Mouse (Mus musculus) midbrain, embryonic 14.5 days (tissue): ENCODE results near the gene Csrp3. TPM values are rescaled to one million over a fixed set of nuclear protein-coding genes. Genes with fewer than 3 reads are reported as not detected.

Source experiments
- ATAC-seq: fragments of 200-750 bp; cut with Nextera tagmentation; 2 replicates; pipeline ENCODE4 v1.8.0; 2017; ENCODE audit warnings: moderate number of reproducible peaks, moderate library complexity; ENCODE audit not compliant: low FRiP score, low TSS enrichment
- DNase-seq: peaks from one replicate; pipeline ENCODE4 v3.0.0-alpha.2; 2015
- H3K27ac ChIP-seq: fragments of 300-500 bp; sonication (generic); replicated peaks from 2 replicates; pipeline ENCODE4 v1.5.1; 2014; ENCODE audit warnings: mild to moderate bottlenecking, low read depth, low read length, moderate library complexity
- H3K27me3 ChIP-seq: fragments of 300-500 bp; sonication (generic); 2 replicates; pipeline ENCODE4 v1.6.1; 2014; ENCODE audit warnings: low read length, control low read depth, mixed read lengths; ENCODE audit not compliant: control insufficient read depth, insufficient read depth
- H3K36me3 ChIP-seq: fragments of 300-500 bp; sonication (generic); 2 replicates; pipeline ENCODE4 v1.6.1; 2014; ENCODE audit warnings: low read length, control low read depth; ENCODE audit not compliant: control insufficient read depth, insufficient read depth
- H3K4me1 ChIP-seq: fragments of 300-500 bp; sonication (generic); 2 replicates; pipeline ENCODE4 v1.6.1; 2014; ENCODE audit warnings: mild to moderate bottlenecking, antibody characterized with exemption, low read length, control low read depth; ENCODE audit not compliant: control insufficient read depth, insufficient read depth
- H3K4me2 ChIP-seq: fragments of 300-500 bp; sonication (generic); 2 replicates; pipeline ENCODE4 v1.6.1; 2014; ENCODE audit warnings: mild to moderate bottlenecking, low read length, moderate library complexity
- H3K4me3 ChIP-seq: fragments of 300-500 bp; sonication (generic); replicated peaks from 2 replicates; pipeline ENCODE4 v1.5.1; 2014; ENCODE audit warnings: low read depth, low read length
- H3K9ac ChIP-seq: fragments of 300-500 bp; sonication (generic); replicated peaks from 2 replicates; pipeline ENCODE4 v1.6.1; 2014; ENCODE audit warnings: mild to moderate bottlenecking, low read length, moderate library complexity
- H3K9me3 ChIP-seq: fragments of 300-500 bp; sonication (generic); 2 replicates; pipeline ENCODE4 v1.6.1; 2016; ENCODE audit warnings: low read length, control low read depth, mixed read lengths; ENCODE audit not compliant: control insufficient read depth
- WGBS: fragments of 180-500 bp; shearing (Covaris S2); extraction: QIAGEN DNeasy Blood & Tissue Kit; methylation state at CpG from one replicate; pipeline ENCODE4 v1.1.7; 2014; 5-methylcytosine and 5-hydroxymethylcytosine counted together
- polyA plus RNA-seq: library from polyadenylated mRNA; unstranded; fragments of >200 nt; fragmentation: Nextera tagmentation; extraction: Ambion mirVana; gene quantifications from 2 replicates; pipeline ENCODE4 v1.2.1, GENCODE M21; 2014

Gene Csrp3
- polyA plus RNA-seq = 0.43 and 0.50 TPM in 2 replicates

GRCm38 (mm10) chr7:48847820-48848650, at the start of gene Csrp3:
Csrp3 (minus strand) TSS chr7:48848033.
- no peak within 1 kb of the TSS for H3K4me3 ChIP-seq
- ATAC-seq (no peak; the same call in 1 of the 2 replicates), DNase-seq (peak; percentile 23)
- WGBS = 31% methylated on average over 11 of the region's 11 CpGs
- H3K9me3 ChIP-seq = no peaks in the 10 kb centered on the region
- H3K4me1 ChIP-seq = no peaks in the 10 kb centered on the region
- H3K4me2 ChIP-seq = no peak within 1 kb of the TSS
- H3K36me3 ChIP-seq = no peaks in the 10 kb centered on the region
- no peak within 1 kb of the TSS for H3K9ac ChIP-seq
- H3K27ac ChIP-seq = no peak within 1 kb of the TSS
- H3K27me3 ChIP-seq = peaks cover 3% of the 10 kb centered on the region; the same call in 1 of the 2 replicates

- WGBS = 86% methylated on average over 4 of the region's 4 CpGs
- Histone ChIP-seq H3K27ac (no peak overlapping the region), H3K9me3 (no peaks in the 10 kb centered on the region), H3K27me3 (peaks cover 3% of the 10 kb centered on the region; the same call in 1 of the 2 replicates), H3K4me3 (no peak overlapping the region), H3K9ac (no peak overlapping the region), H3K4me1 (peaks cover 11% of the 10 kb centered on the region), H3K4me2 (no peak overlapping the region), H3K36me3 (no peaks in the 10 kb centered on the region)
- ATAC-seq = no peak
- no peak for DNase-seq
Measured at GRCm38 (mm10) chr7:48896051-48896450, 48.2 kb upstream of the Csrp3 start.

- DNase-seq (no peak), ATAC-seq (no peak)
- H3K36me3 ChIP-seq = no peaks in the 10 kb centered on the region
- H3K4me1 ChIP-seq = peaks cover 11% of the 10 kb centered on the region
- H3K27me3 ChIP-seq = peaks cover 3% of the 10 kb centered on the region; the same call in 1 of the 2 replicates
- no peak overlapping the region for H3K27ac ChIP-seq
- H3K4me3 ChIP-seq = no peak overlapping the region
- H3K9me3 ChIP-seq = no peaks in the 10 kb centered on the region
- WGBS = 92% methylated on average over 4 of the region's 4 CpGs
- no peak overlapping the region for H3K9ac ChIP-seq
- no peak overlapping the region for H3K4me2 ChIP-seq
Measured at GRCm38 (mm10) chr7:48895475-48895874, 47.6 kb upstream of the Csrp3 start.

GRCm38 (mm10) chr7:48894763-48895162, 46.9 kb upstream of the Csrp3 start:
- WGBS = 83% methylated on average over 6 of the region's 6 CpGs

GRCm38 (mm10) chr7:48894152-48894551, 46.3 kb upstream of the Csrp3 start:
- H3K9me3 ChIP-seq = no peaks in the 10 kb centered on the region
- H3K4me1 ChIP-seq = peaks cover 11% of the 10 kb centered on the region
- no peak overlapping the region for H3K4me2 ChIP-seq
- no peaks in the 10 kb centered on the region for H3K36me3 ChIP-seq
- H3K4me3 ChIP-seq = no peak overlapping the region
- peak; percentile 88 for DNase-seq
- H3K9ac ChIP-seq = no peak overlapping the region
- no peak overlapping the region for H3K27ac ChIP-seq
- 0 out of 2 replicates have a peak, but pooled peaks have one; percentile 28 for ATAC-seq
- H3K27me3 ChIP-seq = peaks cover 3% of the 10 kb centered on the region; the same call in 1 of the 2 replicates
- under 1% methylated on average over 6 of the region's 6 CpGs for WGBS

More at GRCm38 (mm10) chr7:48894763-48895162, 46.9 kb upstream of the Csrp3 start:
- DNase-seq (no peak), ATAC-seq (no peak)
- Histone ChIP-seq H3K4me1 (peaks cover 11% of the 10 kb centered on the region), H3K9me3 (no peaks in the 10 kb centered on the region), H3K36me3 (no peaks in the 10 kb centered on the region), H3K27ac (no peak overlapping the region), H3K27me3 (peaks cover 3% of the 10 kb centered on the region; the same call in 1 of the 2 replicates), H3K9ac (no peak overlapping the region), H3K4me3 (no peak overlapping the region), H3K4me2 (no peak overlapping the region)

GRCm38 (mm10) chr7:48893093-48893492, 45.3 kb upstream of the Csrp3 start:
- no peaks in the 10 kb centered on the region for H3K36me3 ChIP-seq
- DNase-seq = no peak

GRCm38 (mm10) chr7:48891029-48891428, 43.2 kb upstream of the Csrp3 start:
- DNase-seq (no peak), ATAC-seq (peak; percentile 49; the same call in 1 of the 2 replicates)
- peaks cover 8% of the 10 kb centered on the region; the same call in 1 of the 2 replicates for H3K27me3 ChIP-seq

More at GRCm38 (mm10) chr7:48893093-48893492, 45.3 kb upstream of the Csrp3 start:
- no peak overlapping the region for H3K4me2 ChIP-seq
- no peaks in the 10 kb centered on the region for H3K9me3 ChIP-seq
- no peak overlapping the region for H3K27ac ChIP-seq
- H3K4me1 ChIP-seq = peaks cover 11% of the 10 kb centered on the region
- H3K4me3 ChIP-seq = no peak overlapping the region
- 67% methylated on average over 7 of the region's 7 CpGs for WGBS
- ATAC-seq = no peak
- no peak overlapping the region for H3K9ac ChIP-seq
- H3K27me3 ChIP-seq = peaks cover 3% of the 10 kb centered on the region; the same call in 1 of the 2 replicates

GRCm38 (mm10) chr7:48888751-48889150, 40.9 kb upstream of the Csrp3 start:
- Histone ChIP-seq H3K4me1 (peaks cover 4% of the 10 kb centered on the region; the same call in 1 of the 2 replicates), H3K9me3 (no peaks in the 10 kb centered on the region), H3K4me3 (no peak overlapping the region), H3K4me2 (no peak overlapping the region), H3K36me3 (no peaks in the 10 kb centered on the region), H3K27ac (no peak overlapping the region), H3K27me3 (peaks cover 17% of the 10 kb centered on the region; the same call in 1 of the 2 replicates), H3K9ac (no peak overlapping the region)
- WGBS = 87% methylated on average over 2 of the region's 2 CpGs
- ATAC-seq = no peak
- no peak for DNase-seq

More at GRCm38 (mm10) chr7:48891029-48891428, 43.2 kb upstream of the Csrp3 start:
- Histone ChIP-seq H3K27ac (no peak overlapping the region), H3K9ac (no peak overlapping the region), H3K4me2 (no peak overlapping the region), H3K36me3 (no peaks in the 10 kb centered on the region), H3K4me3 (no peak overlapping the region), H3K9me3 (no peaks in the 10 kb centered on the region), H3K4me1 (peaks cover 4% of the 10 kb centered on the region; the same call in 1 of the 2 replicates)
- WGBS = 31% methylated on average over 5 of the region's 5 CpGs
